Mouse (Mus musculus): ENCODE measurements around the gene Tssk3. TPM values are rescaled to one million over a fixed set of nuclear protein-coding genes. Genes with fewer than 3 reads are reported as not detected.

Tssk3 gene
- total and polyA plus RNA-seq, 3 experiments, result 0.13 TPM; not detected in 2

GRCm38 (mm10) chr4:129500017-129500416 lies 9.2 kb upstream of the Tssk3 start:
- no peak for DNase-seq (ENCODE audit: extremely low read depth)
- no peaks in the 10 kb centered on the region for H3K79me2 ChIP-seq (replicated peaks; ENCODE audit: control insufficient read depth, extremely low read depth, insufficient read depth, poor library complexity, severe bottlenecking)
- peak overlapping the region; percentile 39 for H3K4me2 ChIP-seq (ENCODE audit: insufficient read depth, low read depth, poor library complexity, severe bottlenecking)
- no peaks in the 10 kb centered on the region for H3K27me3 ChIP-seq (replicated peaks)
- no peak for TF ChIP-seq RCOR1 (conservative IDR thresholded peaks at IDR 0.05; ENCODE audit: low read depth, low read length)
- TF ChIP-seq NRF1 (IDR thresholded peaks at IDR 0.05; ENCODE audit: low read depth, low read length), result no peak
- no peak for TF ChIP-seq MXI1 (IDR thresholded peaks at IDR 0.05; ENCODE audit: low read depth, low read length)
- no peak for TF ChIP-seq ETS1 (conservative IDR thresholded peaks at IDR 0.05; ENCODE audit: low read depth, low read length)
- H3K27ac ChIP-seq (ENCODE audit: insufficient read depth, low read depth), result peak overlapping the region; percentile 90; the same call in 1 of the 2 replicates
- dilution Hi-C loops (cut with MboI; ENCODE audit: extremely low pct_ligation_motif_present, extremely low pct_unique_long_range_greater_than_20kb, low sequenced_read_pairs), result no loop called here
- peak overlapping the region; percentile 64 to 68 (median 65) for H3K4me3 ChIP-seq (replicated peaks in 1 of 3; ENCODE audit: low read depth in 2 of 3, low read length in 2 of 3, poor library complexity in 1 of 3)
- H3K4me1 ChIP-seq (ENCODE audit: control insufficient read depth in 1 of 2, insufficient read depth in 2 of 2), result peaks cover 20 to 73% of the 10 kb centered on the region in 2 experiments
- in situ Hi-C loops (cut with MboI; ENCODE audit: low pct_ligation_motif_present, low pct_unique_long_range_greater_than_20kb, low sequenced_read_pairs), result no loop called here
- peak overlapping the region; percentile 63 for H3K9ac ChIP-seq (ENCODE audit: insufficient read depth, low read depth)
- no peaks in the 10 kb centered on the region for H3K36me3 ChIP-seq (replicated peaks in 1 of 2; ENCODE audit: control insufficient read depth in 1 of 2, insufficient read depth in 1 of 2, low read length in 1 of 2)
- no peaks in the 10 kb centered on the region for H3K9me3 ChIP-seq (replicated peaks; ENCODE audit: low read length)

- Histone ChIP-seq H3K4me3 (replicated peaks in 1 of 3; ENCODE audit: low read depth in 2 of 3, low read length in 2 of 3, poor library complexity in 1 of 3) (no peak overlapping the region), H3K27ac (ENCODE audit: insufficient read depth, low read depth) (no peak overlapping the region), H3K4me1 (ENCODE audit: control insufficient read depth in 1 of 2, insufficient read depth in 2 of 2) (peaks cover 20 to 65% of the 10 kb centered on the region in 2 experiments)
Measured at GRCm38 (mm10) chr4:129498941-129499340, 8.1 kb upstream of the Tssk3 start.

GRCm38 (mm10) chr4:129496631-129497030 lies 5.8 kb upstream of the Tssk3 start:
- DNase-seq (ENCODE audit: extremely low read depth), result peak; percentile 63
- in situ Hi-C loops (cut with MboI; ENCODE audit: low pct_ligation_motif_present, low pct_unique_long_range_greater_than_20kb, low sequenced_read_pairs) (no loop called here), dilution Hi-C loops (cut with MboI; ENCODE audit: extremely low pct_ligation_motif_present, extremely low pct_unique_long_range_greater_than_20kb, low sequenced_read_pairs) (no loop called here)
- H3K27me3 ChIP-seq (replicated peaks), result no peaks in the 10 kb centered on the region
- H3K4me2 ChIP-seq (ENCODE audit: insufficient read depth, low read depth, poor library complexity, severe bottlenecking), result peak overlapping the region; percentile 48
- no peaks in the 10 kb centered on the region for H3K79me2 ChIP-seq (replicated peaks; ENCODE audit: control insufficient read depth, extremely low read depth, insufficient read depth, poor library complexity, severe bottlenecking)
- peak overlapping the region in 1 of 3 experiments; percentile 18 for H3K4me3 ChIP-seq (replicated peaks in 1 of 3; ENCODE audit: low read depth in 2 of 3, low read length in 2 of 3, poor library complexity in 1 of 3)
- H3K27ac ChIP-seq (ENCODE audit: insufficient read depth, low read depth), result peak overlapping the region; percentile 59
- peaks cover 17 to 46% of the 10 kb centered on the region in 2 experiments for H3K4me1 ChIP-seq (ENCODE audit: control insufficient read depth in 1 of 2, insufficient read depth in 2 of 2)
- peaks cover 0 to under 1% of the 10 kb centered on the region in 2 experiments for H3K36me3 ChIP-seq (replicated peaks in 1 of 2; ENCODE audit: control insufficient read depth in 1 of 2, insufficient read depth in 1 of 2, low read length in 1 of 2)
- H3K9me3 ChIP-seq (replicated peaks; ENCODE audit: low read length), result no peaks in the 10 kb centered on the region
- H3K9ac ChIP-seq (ENCODE audit: insufficient read depth, low read depth), result no peak overlapping the region
- TF ChIP-seq PAX5 (IDR thresholded peaks at IDR 0.05; ENCODE audit: low read length) (no peak), ETS1 (conservative IDR thresholded peaks at IDR 0.05; ENCODE audit: low read depth, low read length) (peak; percentile 58), JUN (IDR thresholded peaks at IDR 0.05; ENCODE audit: insufficient read depth, low read depth, low read length) (no peak), KAT2A (IDR thresholded peaks at IDR 0.05; ENCODE audit: insufficient replicate concordance, low read length) (no peak), E2F4 (IDR thresholded peaks at IDR 0.05; ENCODE audit: insufficient replicate concordance, low read depth, low read length) (no peak), MXI1 (IDR thresholded peaks at IDR 0.05; ENCODE audit: low read depth, low read length) (no peak), JUND (conservative IDR thresholded peaks at IDR 0.05; ENCODE audit: low read depth, low read length) (no peak), MAZ (IDR thresholded peaks at IDR 0.05; ENCODE audit: low read depth, low read length) (0 out of 2 replicates have a peak, but pooled peaks have one; percentile 27), NELFE (IDR thresholded peaks at IDR 0.05; ENCODE audit: low read depth, low read length) (no peak), MAFK (IDR thresholded peaks at IDR 0.05; ENCODE audit: insufficient replicate concordance, low read length) (no peak; the same call in 1 of the 2 replicates), USF2 (conservative IDR thresholded peaks at IDR 0.05; ENCODE audit: low read depth, low read length) (no peak), ELF1 (IDR thresholded peaks at IDR 0.05; ENCODE audit: low read depth, low read length) (peak; percentile 64), TCF12 (IDR thresholded peaks at IDR 0.05; ENCODE audit: low read depth, low read length) (peak; percentile 53; the same call in 1 of the 2 replicates), SMC3 (IDR thresholded peaks at IDR 0.05; ENCODE audit: low read depth, low read length) (no peak), CHD1 (IDR thresholded peaks at IDR 0.05; ENCODE audit: low read depth, low read length) (no peak), RCOR1 (conservative IDR thresholded peaks at IDR 0.05; ENCODE audit: low read depth, low read length) (0 out of 2 replicates have a peak, but pooled peaks have one; percentile 60), HCFC1 (IDR thresholded peaks at IDR 0.05; ENCODE audit: low read depth, low read length) (peak; percentile 29; the same call in 1 of the 2 replicates), POLR2A (IDR thresholded peaks at IDR 0.05; ENCODE audit: low read depth, low read length) (peak; percentile 43; the same call in 1 of the 2 replicates), SIN3A (IDR thresholded peaks at IDR 0.05; ENCODE audit: low read length) (peak; percentile 46; the same call in 1 of the 2 replicates)

More at GRCm38 (mm10) chr4:129498941-129499340, 8.1 kb upstream of the Tssk3 start:
- H3K79me2 ChIP-seq (replicated peaks; ENCODE audit: control insufficient read depth, extremely low read depth, insufficient read depth, poor library complexity, severe bottlenecking), result no peaks in the 10 kb centered on the region
- no peak overlapping the region for H3K4me2 ChIP-seq (ENCODE audit: insufficient read depth, low read depth, poor library complexity, severe bottlenecking)
- no peak for TF ChIP-seq ZMIZ1 (IDR thresholded peaks at IDR 0.05; ENCODE audit: low read depth, low read length)
- no peak for TF ChIP-seq ZC3H11A (IDR thresholded peaks at IDR 0.05; ENCODE audit: low read depth, low read length)
- TF ChIP-seq E2F4 (IDR thresholded peaks at IDR 0.05; ENCODE audit: insufficient replicate concordance, low read depth, low read length), result no peak
- TF ChIP-seq USF1 (IDR thresholded peaks at IDR 0.05; ENCODE audit: low read depth, low read length), result no peak
- no peak for TF ChIP-seq EP300 (IDR thresholded peaks at IDR 0.05; ENCODE audit: low read length)
- no peak for TF ChIP-seq NRF1 (IDR thresholded peaks at IDR 0.05; ENCODE audit: low read depth, low read length)
- TF ChIP-seq CHD2 (IDR thresholded peaks at IDR 0.05; ENCODE audit: low read length), result no peak
- TF ChIP-seq RAD21 (IDR thresholded peaks at IDR 0.05; ENCODE audit: low read depth, low read length), result no peak
- TF ChIP-seq GABPA (IDR thresholded peaks at IDR 0.05; ENCODE audit: insufficient replicate concordance, low read depth, low read length), result no peak
- TF ChIP-seq MAZ (IDR thresholded peaks at IDR 0.05; ENCODE audit: low read depth, low read length), result no peak
- TF ChIP-seq USF2 (conservative IDR thresholded peaks at IDR 0.05; ENCODE audit: low read depth, low read length), result no peak
- TF ChIP-seq SMC3 (IDR thresholded peaks at IDR 0.05; ENCODE audit: low read depth, low read length), result no peak
- TF ChIP-seq UBTF (IDR thresholded peaks at IDR 0.05; ENCODE audit: low read depth, low read length), result no peak
- in situ Hi-C loops (cut with MboI; ENCODE audit: low pct_ligation_motif_present, low pct_unique_long_range_greater_than_20kb, low sequenced_read_pairs), result no loop called here
- H3K9ac ChIP-seq (ENCODE audit: insufficient read depth, low read depth), result no peak overlapping the region
- H3K36me3 ChIP-seq (replicated peaks in 1 of 2; ENCODE audit: control insufficient read depth in 1 of 2, insufficient read depth in 1 of 2, low read length in 1 of 2), result no peaks in the 10 kb centered on the region
- no peaks in the 10 kb centered on the region for H3K9me3 ChIP-seq (replicated peaks; ENCODE audit: low read length)
- dilution Hi-C loops (cut with MboI; ENCODE audit: extremely low pct_ligation_motif_present, extremely low pct_unique_long_range_greater_than_20kb, low sequenced_read_pairs), result no loop called here
- no peaks in the 10 kb centered on the region for H3K27me3 ChIP-seq (replicated peaks)
- DNase-seq (ENCODE audit: extremely low read depth), result no peak
